Mouse (Mus musculus) MEL (cell line): ENCODE results near the gene Rhbdl3. TPM values are rescaled to one million over a fixed set of nuclear protein-coding genes. Genes with fewer than 3 reads are reported as not detected.

Experiments
- DNase-seq: peaks from one replicate; pipeline ENCODE4 v3.0.0; 2011; ENCODE audit warnings: low read depth, low spot score
- H3K27ac ChIP-seq: 2 replicates; pipeline ENCODE4 v1.5.1; 2012; ENCODE audit warnings: low read depth, mild to moderate bottlenecking, control low read depth, low read length, moderate library complexity; ENCODE audit not compliant: control insufficient read depth
- H3K27me3 ChIP-seq, 2 experiments: fragments of 150-350 bp in 1 of 2; sonication (generic) in 1 of 2; 2 replicates each; pipeline ENCODE4 v1.6.1; 2012; ENCODE audit warnings: low read length in 2 of 2, mild to moderate bottlenecking in 2 of 2, improper control_type of control experiment in 1 of 2, moderate library complexity in 1 of 2; ENCODE audit not compliant: insufficient read depth in 2 of 2, control insufficient read depth in 1 of 2
- H3K36me3 ChIP-seq, 2 experiments: 2 replicates each; pipeline ENCODE4 v1.6.1; 2012 to 2014; ENCODE audit warnings: low read length in 2 of 2, improper control_type of control experiment in 1 of 2, inconsistent platforms in 1 of 2, mild to moderate bottlenecking in 1 of 2; ENCODE audit not compliant: insufficient read depth in 2 of 2, control insufficient read depth in 1 of 2
- H3K4me1 ChIP-seq, 2 experiments: fragments of 150-350 bp in 1 of 2; sonication (generic) in 1 of 2; 2 replicates each; pipeline ENCODE4 v1.6.1; 2012; ENCODE audit warnings: low read length in 2 of 2, improper control_type of control experiment in 1 of 2, mild to moderate bottlenecking in 1 of 2; ENCODE audit not compliant: insufficient read depth in 2 of 2, control insufficient read depth in 1 of 2
- H3K4me3 ChIP-seq, 2 experiments: fragments of 150-350 bp in 1 of 2; sonication (generic) in 1 of 2; 2 replicates each; pipeline ENCODE4 v1.5.1; 2012; ENCODE audit warnings: low read depth in 2 of 2, low read length in 2 of 2, mild to moderate bottlenecking in 2 of 2, moderate library complexity in 2 of 2, control low read depth in 1 of 2, improper control_type of control experiment in 1 of 2; ENCODE audit not compliant: control insufficient read depth in 1 of 2, insufficient read depth in 1 of 2
- H3K79me2 ChIP-seq: 2 replicates; pipeline ENCODE4 v1.6.1; 2012; ENCODE audit warnings: mild to moderate bottlenecking, low read length, moderate library complexity; ENCODE audit not compliant: control insufficient read depth, poor library complexity, insufficient read depth
- H3K9ac ChIP-seq: 2 replicates; pipeline ENCODE4 v1.6.1; 2012; ENCODE audit warnings: low read depth, mild to moderate bottlenecking, control low read depth, low read length, moderate library complexity; ENCODE audit not compliant: control insufficient read depth, poor library complexity, severe bottlenecking
- H3K9me3 ChIP-seq: fragments of 150-350 bp; sonication (generic); replicated peaks from 2 replicates; pipeline ENCODE4 v1.6.1; 2012; ENCODE audit warnings: mild to moderate bottlenecking, low read length, improper control_type of control experiment, moderate library complexity; ENCODE audit not compliant: insufficient read depth
- CHD1 ChIP-seq: IDR thresholded peaks from 2 replicates; pipeline ENCODE4 v1.6.1; 2012; ENCODE audit warnings: low read depth, mild to moderate bottlenecking, inconsistent platforms, low read length, improper control_type of control experiment
- ELF1 ChIP-seq: IDR thresholded peaks from 2 replicates; pipeline ENCODE4 v1.6.1; 2014; ENCODE audit warnings: low read depth, mild to moderate bottlenecking, inconsistent platforms, low read length, improper control_type of control experiment, moderate library complexity
- HCFC1 ChIP-seq: IDR thresholded peaks from 2 replicates; pipeline ENCODE4 v1.6.1; 2012; ENCODE audit warnings: low read depth, mild to moderate bottlenecking, inconsistent platforms, low read length, improper control_type of control experiment, moderate library complexity
- KAT2A ChIP-seq: conservative IDR thresholded peaks from 2 replicates; pipeline ENCODE4 v1.6.1; 2012; ENCODE audit warnings: low read depth, low read length, improper control_type of control experiment, inconsistent platforms
- MEF2A ChIP-seq: IDR thresholded peaks from 2 replicates; pipeline ENCODE4 v1.6.1; 2014; ENCODE audit warnings: low read depth, mild to moderate bottlenecking, inconsistent platforms, low read length, improper control_type of control experiment; ENCODE audit not compliant: poor library complexity, insufficient replicate concordance, severe bottlenecking; ENCODE audit errors: extremely low read depth
- MYB ChIP-seq: IDR thresholded peaks from 2 replicates; pipeline ENCODE4 v1.6.1; 2011; ENCODE audit warnings: mild to moderate bottlenecking, low read depth, low read length, improper control_type of control experiment
- NELFE ChIP-seq: IDR thresholded peaks from 2 replicates; pipeline ENCODE4 v1.6.1; 2011; ENCODE audit warnings: low read depth, low read length, improper control_type of control experiment
- POLR2A ChIP-seq, 2 experiments: IDR thresholded peaks; 2 replicates each; pipeline ENCODE4 v1.6.1; 2011 to 2012; ENCODE audit warnings: low read length in 2 of 2, mild to moderate bottlenecking in 2 of 2, control low read depth in 1 of 2, improper control_type of control experiment in 1 of 2, low read depth in 1 of 2, moderate library complexity in 1 of 2; ENCODE audit not compliant: control insufficient read depth in 1 of 2, insufficient read depth in 1 of 2, poor library complexity in 1 of 2
- POLR2AphosphoS2 ChIP-seq: IDR thresholded peaks from 2 replicates; pipeline ENCODE4 v1.6.1; 2011; ENCODE audit warnings: low read length, improper control_type of control experiment
- RAD21 ChIP-seq: IDR thresholded peaks from 2 replicates; pipeline ENCODE4 v1.6.1; 2011; ENCODE audit warnings: mild to moderate bottlenecking, low read depth, low read length, improper control_type of control experiment
- TCF12 ChIP-seq: IDR thresholded peaks from 2 replicates; pipeline ENCODE4 v1.6.1; 2014; ENCODE audit warnings: low read depth, mild to moderate bottlenecking, inconsistent platforms, low read length, improper control_type of control experiment, moderate library complexity
- ZMIZ1 ChIP-seq: IDR thresholded peaks from 2 replicates; pipeline ENCODE4 v1.6.1; 2012; ENCODE audit warnings: low read depth, mild to moderate bottlenecking, inconsistent platforms, low read length, improper control_type of control experiment, moderate library complexity
- polyA plus RNA-seq, 2 experiments: library from polyadenylated mRNA; stranded (reverse) in 1 of 2; unstranded in 1 of 2; fragments of >175 nt in 1 of 2; fragments of >200 nt in 1 of 2; gene quantifications; 2 replicates each; pipeline versions ENCODE4 v1.2.1 to v1.2.4; 2012; ENCODE audit warnings: low replicate concordance in 2 of 2, low read depth in 1 of 2; ENCODE audit not compliant: insufficient read length in 2 of 2, insufficient read depth in 1 of 2, missing spikeins in 1 of 2
- total RNA-seq: library from RNA; depleted of rRNA; stranded (reverse); fragments of 300-350 nt; gene quantifications from 2 replicates; pipeline ENCODE4 v1.2.3, GENCODE M21; 2012

The Rhbdl3 gene
- total and polyA plus RNA-seq, 3 experiments: 0.04 to 0.11 TPM; not detected in 1

- no peak for TF ChIP-seq KAT2A
- no peak for TF ChIP-seq HCFC1
- no peak for TF ChIP-seq CHD1
- TF ChIP-seq NELFE: no peak; the same call in 1 of the 2 replicates
- peak; percentile 92; the same call in 1 of the 2 replicates for TF ChIP-seq ZMIZ1
- 0 out of 2 replicates have a peak, but pooled peaks have one; percentile 28 for TF ChIP-seq MEF2A
These were observed 12.8 kb downstream of the Rhbdl3 start (continued) for GRCm38 (mm10) chr11:80313462-80313861.

GRCm38 (mm10) chr11:80313944-80314343, 13.2 kb downstream of the Rhbdl3 start:
- no peak overlapping the region for H3K9ac ChIP-seq
- TF ChIP-seq RAD21: no peak
- TF ChIP-seq POLR2A (IDR thresholded peaks at IDR 0.05; ENCODE audit: control insufficient read depth in 1 of 2, insufficient read depth in 1 of 2, low read depth in 1 of 2, low read length in 2 of 2, poor library complexity in 1 of 2): peak; percentile 27 to 58; a peak in 2 of 4 replicates
- no peak for TF ChIP-seq MYB
- peak; percentile 76; the same call in 1 of the 2 replicates for TF ChIP-seq POLR2AphosphoS2
- TF ChIP-seq MEF2A: no peak
- peaks cover 0 to 4% of the 10 kb centered on the region in 2 experiments; a peak in 2 of 4 replicates for H3K4me1 ChIP-seq
- H3K4me3 ChIP-seq: no peak overlapping the region
- no peaks in the 10 kb centered on the region for H3K79me2 ChIP-seq
- peak; percentile 57 for DNase-seq
- H3K27me3 ChIP-seq: no peaks in the 10 kb centered on the region
- H3K36me3 ChIP-seq: no peaks in the 10 kb centered on the region
- no peaks in the 10 kb centered on the region for H3K9me3 ChIP-seq
- no peak overlapping the region for H3K27ac ChIP-seq

GRCm38 (mm10) chr11:80315743-80316639, 15.3 kb downstream of the Rhbdl3 start:
- Histone ChIP-seq H3K36me3 (no peaks in the 10 kb centered on the region), H3K27me3 (no peaks in the 10 kb centered on the region), H3K9ac (no peak overlapping the region), H3K79me2 (no peaks in the 10 kb centered on the region), H3K9me3 (no peaks in the 10 kb centered on the region), H3K4me3 (no peak overlapping the region), H3K27ac (no peak overlapping the region), H3K4me1 (peaks cover 0 to 6% of the 10 kb centered on the region in 2 experiments; a peak in 3 of 4 replicates)
- TF ChIP-seq TCF12 (no peak), ELF1 (0 out of 2 replicates have a peak, but pooled peaks have one; percentile 14)
- no peak for DNase-seq
